Mouse (Mus musculus) hindbrain, embryonic 10.5 days (tissue): ENCODE results near the gene Tbc1d5. TPM values are rescaled to one million over a fixed set of nuclear protein-coding genes. Genes with fewer than 3 reads are reported as not detected.
"Not testable (repeated sequence)": the region's sequence is repeated elsewhere in the genome, so short reads cannot be mapped to it uniquely, and the experiment has no call there.

Experiments used
- DNase-seq: peaks from one replicate; pipeline ENCODE4 v3.0.0-alpha.2; 2017; ENCODE audit warnings: low spot score
- H3K27ac ChIP-seq: fragments of 300-500 bp; sonication (generic); 2 replicates; pipeline ENCODE4 v1.5.1; 2016; ENCODE audit warnings: mild to moderate bottlenecking, moderate library complexity
- H3K27me3 ChIP-seq: fragments of 300-500 bp; sonication (generic); 2 replicates; pipeline ENCODE4 v1.6.1; 2016; ENCODE audit warnings: mild to moderate bottlenecking; ENCODE audit not compliant: poor library complexity, insufficient read depth, severe bottlenecking
- H3K36me3 ChIP-seq: fragments of 300-500 bp; sonication (generic); 2 replicates; pipeline ENCODE4 v1.6.1; 2016; ENCODE audit warnings: mild to moderate bottlenecking, moderate library complexity
- H3K4me1 ChIP-seq: fragments of 300-500 bp; sonication (generic); replicated peaks from 2 replicates; pipeline ENCODE4 v1.6.1; 2016; ENCODE audit warnings: mild to moderate bottlenecking
- H3K4me3 ChIP-seq: fragments of 300-500 bp; sonication (generic); 2 replicates; pipeline ENCODE4 v1.5.1; 2016; ENCODE audit warnings: mild to moderate bottlenecking, moderate library complexity
- H3K9me3 ChIP-seq: fragments of 300-500 bp; sonication (generic); 2 replicates; pipeline ENCODE4 v1.6.1; 2016; ENCODE audit warnings: mild to moderate bottlenecking, moderate library complexity
- WGBS: fragments of 180-500 bp; shearing (Covaris S2); methylation state at CpG from one replicate; pipeline ENCODE4 v1.1.7; 2016; 5-methylcytosine and 5-hydroxymethylcytosine counted together
- polyA plus RNA-seq: library from polyadenylated mRNA; unstranded; fragments of >200 nt; fragmentation: Nextera tagmentation; extraction: Ambion mirVana; gene quantifications from 2 replicates; pipeline ENCODE4 v1.2.1, GENCODE M21; 2016

The Tbc1d5 gene
- polyA plus RNA-seq, 1 experiment from 2014 or later: 9.3 TPM

GRCm38 (mm10) chr17:50730896-50731295 is 448.3 kb downstream of the Tbc1d5 start:
- DNase-seq: no peak
- Histone ChIP-seq H3K27me3 (no peaks in the 10 kb centered on the region), H3K9me3 (no peaks in the 10 kb centered on the region), H3K36me3 (peaks cover 8% of the 10 kb centered on the region; the same call in 1 of the 2 replicates), H3K4me3 (no peak overlapping the region), H3K4me1 (peaks cover 17% of the 10 kb centered on the region), H3K27ac (no peak overlapping the region)
- WGBS: 86% methylated on average over 2 of the region's 2 CpGs

GRCm38 (mm10) chr17:50729577-50729976 is 449.6 kb downstream of the Tbc1d5 start:
- no peaks in the 10 kb centered on the region for H3K36me3 ChIP-seq
- no peak for DNase-seq
- no peaks in the 10 kb centered on the region for H3K27me3 ChIP-seq
- WGBS: 89% methylated on average over 6 of the region's 6 CpGs
- H3K4me3 ChIP-seq: no peak overlapping the region
- peaks cover 4% of the 10 kb centered on the region for H3K4me1 ChIP-seq
- no peak overlapping the region for H3K27ac ChIP-seq
- no peaks in the 10 kb centered on the region for H3K9me3 ChIP-seq

- DNase-seq: no peak
- no peaks in the 10 kb centered on the region for H3K36me3 ChIP-seq
- H3K4me3 ChIP-seq: no peak overlapping the region
- no peak overlapping the region for H3K27ac ChIP-seq
- no peaks in the 10 kb centered on the region for H3K9me3 ChIP-seq
- H3K27me3 ChIP-seq: no peaks in the 10 kb centered on the region
- 96% methylated on average over 2 of the region's 2 CpGs for WGBS
- H3K4me1 ChIP-seq: no peaks in the 10 kb centered on the region
Measured at GRCm38 (mm10) chr17:50729031-50729430, 450.1 kb downstream of the Tbc1d5 start.

- no peaks in the 10 kb centered on the region for H3K4me1 ChIP-seq
- no peak overlapping the region for H3K4me3 ChIP-seq
- H3K27me3 ChIP-seq: no peaks in the 10 kb centered on the region
- H3K27ac ChIP-seq: no peak overlapping the region
- no peak for DNase-seq
- H3K9me3 ChIP-seq: no peaks in the 10 kb centered on the region
- WGBS: 76% methylated on average over 2 of the region's 2 CpGs
- H3K36me3 ChIP-seq: no peaks in the 10 kb centered on the region
Measured at GRCm38 (mm10) chr17:50726265-50726664, 452.9 kb downstream of the Tbc1d5 start.

- DNase-seq: no peak
- Histone ChIP-seq H3K4me3 (no peak overlapping the region), H3K4me1 (no peaks in the 10 kb centered on the region), H3K27me3 (no peaks in the 10 kb centered on the region), H3K9me3 (no peaks in the 10 kb centered on the region), H3K36me3 (no peaks in the 10 kb centered on the region), H3K27ac (no peak overlapping the region)
- 58% methylated on average over 2 of the region's 2 CpGs for WGBS
Measured at GRCm38 (mm10) chr17:50724376-50724775, 454.8 kb downstream of the Tbc1d5 start.

GRCm38 (mm10) chr17:50717586-50717985 is 461.6 kb downstream of the Tbc1d5 start:
- no peaks in the 10 kb centered on the region for H3K27me3 ChIP-seq
- no peaks in the 10 kb centered on the region for H3K4me1 ChIP-seq
- WGBS: 85% methylated on average over 5 of the region's 5 CpGs
- no peak overlapping the region for H3K27ac ChIP-seq
- H3K4me3 ChIP-seq: no peak overlapping the region
- DNase-seq: no peak
- no peaks in the 10 kb centered on the region for H3K36me3 ChIP-seq
- H3K9me3 ChIP-seq: peaks cover 7% of the 10 kb centered on the region; the same call in 1 of the 2 replicates

GRCm38 (mm10) chr17:50710497-50711222 is 468.5 kb downstream of the Tbc1d5 start:
- H3K27ac ChIP-seq: no peak overlapping the region
- no peaks in the 10 kb centered on the region for H3K36me3 ChIP-seq
- no peak overlapping the region for H3K4me3 ChIP-seq
- peaks cover 5% of the 10 kb centered on the region; the same call in 1 of the 2 replicates for H3K9me3 ChIP-seq
- H3K4me1 ChIP-seq: no peaks in the 10 kb centered on the region
- 76% methylated on average over 7 of the region's 7 CpGs for WGBS
- H3K27me3 ChIP-seq: no peaks in the 10 kb centered on the region
- peak; percentile 12 for DNase-seq

- not testable (repeated sequence) for H3K4me1 ChIP-seq, H3K9me3 ChIP-seq, H3K36me3 ChIP-seq, H3K27ac ChIP-seq, DNase-seq
- peak overlapping the region; percentile 33 for H3K4me3 ChIP-seq
- peaks cover 15% of the 10 kb centered on the region for H3K27me3 ChIP-seq
- WGBS: 3% methylated on average over 39 of the region's 39 CpGs
Measured at GRCm38 (mm10) chr17:50698410-50698809, 480.7 kb downstream of the Tbc1d5 start.

- 85% methylated on average over 6 of the region's 6 CpGs for WGBS
- Histone ChIP-seq H3K36me3 (peaks cover 9% of the 10 kb centered on the region; the same call in 1 of the 2 replicates), H3K27ac (no peak overlapping the region), H3K27me3 (no peaks in the 10 kb centered on the region), H3K4me3 (no peak overlapping the region), H3K9me3 (no peaks in the 10 kb centered on the region), H3K4me1 (peaks cover 6% of the 10 kb centered on the region; the same call in 1 of the 2 replicates)
- DNase-seq: no peak
Measured at GRCm38 (mm10) chr17:50688135-50688534, 491.0 kb downstream of the Tbc1d5 start.

GRCm38 (mm10) chr17:50687670-50688069 is 491.5 kb downstream of the Tbc1d5 start:
- 71% methylated on average over 10 of the region's 10 CpGs for WGBS

GRCm38 (mm10) chr17:50684960-50685645 is 494.0 kb downstream of the Tbc1d5 start:
- no peak for DNase-seq
- Histone ChIP-seq H3K9me3 (no peaks in the 10 kb centered on the region), H3K27ac (no peak overlapping the region), H3K36me3 (peaks cover 9% of the 10 kb centered on the region; the same call in 1 of the 2 replicates), H3K4me1 (peaks cover 6% of the 10 kb centered on the region; the same call in 1 of the 2 replicates), H3K4me3 (no peak overlapping the region), H3K27me3 (no peaks in the 10 kb centered on the region)
- WGBS: 67% methylated on average over 7 of the region's 7 CpGs

More at GRCm38 (mm10) chr17:50687670-50688069, 491.5 kb downstream of the Tbc1d5 start:
- no peak for DNase-seq
- Histone ChIP-seq H3K9me3 (no peaks in the 10 kb centered on the region), H3K4me3 (no peak overlapping the region), H3K36me3 (peaks cover 9% of the 10 kb centered on the region; the same call in 1 of the 2 replicates), H3K4me1 (peaks cover 6% of the 10 kb centered on the region; the same call in 1 of the 2 replicates), H3K27me3 (no peaks in the 10 kb centered on the region), H3K27ac (no peak overlapping the region)
